Mouse (Mus musculus): ENCODE data around the gene Ifrd2. TPM values are rescaled to one million over a fixed set of nuclear protein-coding genes. Genes with fewer than 3 reads are reported as not detected.

Ifrd2 gene
- polyA plus RNA-seq, 1 experiment from 2014 or later, result 14.4 TPM

DNA sequence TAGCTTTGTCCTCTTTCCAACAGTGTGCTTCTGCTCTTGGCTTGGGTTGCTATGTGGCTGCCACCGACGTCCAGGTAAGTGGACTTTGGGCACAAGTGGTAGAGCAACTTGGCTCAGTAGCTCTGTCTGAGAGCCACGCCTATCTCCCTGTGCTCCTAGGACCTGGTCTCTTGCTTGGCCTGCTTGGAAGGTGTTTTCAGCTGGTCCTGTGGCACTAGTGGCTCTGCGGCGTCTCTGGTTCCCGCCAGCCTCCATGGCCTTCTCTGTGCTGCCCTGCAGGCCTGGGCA is 3.3 kb downstream of the Ifrd2 start:
- Histone ChIP-seq H3K4me1 (peaks cover 18% of the 10 kb centered on the region), H3K4me3 (replicated peaks) (no peak overlapping the region), H3K27ac (replicated peaks) (no peak overlapping the region), H3K9ac (replicated peaks) (no peak overlapping the region), H3K4me2 (no peak overlapping the region), H3K36me3 (peaks cover 33% of the 10 kb centered on the region), H3K9me3 (replicated peaks) (no peaks in the 10 kb centered on the region), H3K27me3 (replicated peaks) (no peaks in the 10 kb centered on the region)
- no peak for ATAC-seq (ENCODE audit: low FRiP score)
- WGBS, result 96% methylated on average over 6 of the region's 6 CpGs

DNA sequence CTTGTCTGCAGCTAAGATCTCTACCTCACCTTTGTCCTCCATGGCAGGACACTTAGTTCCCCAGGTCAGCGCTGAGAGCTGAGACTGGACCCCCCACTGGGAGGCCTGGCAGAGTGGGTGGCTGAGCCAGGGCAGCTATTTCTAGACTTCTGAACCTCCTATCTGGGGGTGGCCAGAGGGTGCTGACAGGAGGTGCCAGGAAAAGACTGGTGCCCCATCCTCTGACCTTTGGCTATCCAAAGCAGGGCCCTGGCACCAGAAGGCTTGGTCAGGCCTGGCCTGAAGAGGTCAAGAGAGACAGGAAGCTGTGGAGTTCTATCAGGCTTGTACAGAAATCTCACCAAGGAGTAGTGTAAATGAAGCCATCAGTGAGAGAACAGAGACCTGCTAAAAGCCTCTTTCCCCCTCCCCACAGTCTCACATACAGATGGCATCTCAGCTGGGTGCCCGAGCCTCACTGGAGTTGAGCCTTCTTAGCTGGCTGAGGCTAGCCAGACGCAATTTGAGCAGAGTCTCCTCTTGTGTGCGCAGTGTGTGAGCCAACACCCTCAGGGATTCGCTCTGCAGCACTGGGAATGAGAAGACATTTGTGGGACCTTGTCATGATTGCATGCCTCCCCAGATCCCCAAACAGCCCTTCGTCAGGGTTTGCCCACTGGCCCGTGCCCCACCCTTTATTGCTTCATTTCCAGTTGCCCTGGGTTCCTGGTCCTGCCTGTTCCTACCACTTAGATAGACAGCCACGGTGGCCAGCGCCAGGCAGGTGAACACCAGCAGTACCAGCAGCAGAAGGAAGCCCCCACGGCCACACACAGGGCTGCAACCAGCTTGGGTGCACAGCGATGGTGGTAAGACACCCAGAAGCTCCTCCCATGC is 5.9 kb downstream of the Ifrd2 start:
- Histone ChIP-seq H3K9me3 (replicated peaks) (no peaks in the 10 kb centered on the region), H3K27me3 (replicated peaks) (no peaks in the 10 kb centered on the region), H3K9ac (replicated peaks) (no peak overlapping the region), H3K4me3 (replicated peaks) (no peak overlapping the region), H3K27ac (replicated peaks) (no peak overlapping the region), H3K4me1 (peaks cover 11% of the 10 kb centered on the region), H3K4me2 (no peak overlapping the region), H3K36me3 (peaks cover 33% of the 10 kb centered on the region)
- no peak for ATAC-seq (ENCODE audit: low FRiP score)
- 76% methylated on average over 11 of the region's 11 CpGs for WGBS

DNA sequence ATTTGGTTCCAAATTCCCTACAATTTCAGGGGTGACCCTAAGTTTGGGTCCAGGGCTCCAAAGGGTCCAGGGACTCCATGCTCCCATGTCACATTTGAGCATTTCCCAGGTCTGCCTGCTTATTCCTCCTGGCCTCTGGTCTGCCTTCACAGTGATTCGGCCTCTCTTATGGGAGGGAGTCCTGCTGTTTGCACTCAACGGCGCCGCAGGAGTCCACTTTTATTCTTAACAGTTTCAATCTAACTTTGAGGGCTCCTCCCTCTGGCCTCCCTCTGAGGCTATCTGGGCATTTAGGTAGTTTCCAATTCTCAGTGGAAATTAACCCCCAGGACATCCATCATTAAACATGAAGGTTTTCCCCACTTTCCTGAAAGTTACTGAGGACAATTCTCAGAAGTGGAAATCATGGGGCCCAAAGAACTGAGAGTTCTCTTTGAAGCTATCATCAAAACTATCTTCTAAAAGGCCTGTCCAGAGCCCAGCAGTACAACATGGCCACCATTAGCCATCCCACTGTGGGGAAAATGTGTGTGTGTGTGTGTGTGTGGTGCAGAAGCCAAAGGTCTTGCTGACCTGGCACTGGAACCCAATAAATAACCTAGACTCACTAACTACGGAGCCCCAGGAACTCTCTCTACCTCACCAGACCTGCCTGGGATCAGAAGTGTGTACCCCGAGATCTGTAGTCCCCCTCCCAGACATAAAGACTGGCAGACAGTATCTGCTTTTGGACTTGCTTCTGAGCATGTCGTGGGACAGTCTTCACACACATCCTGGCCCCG is 7.0 kb downstream of the Ifrd2 start:
- Histone ChIP-seq H3K36me3 (peaks cover 33% of the 10 kb centered on the region), H3K27ac (replicated peaks) (no peak overlapping the region), H3K4me3 (replicated peaks) (no peak overlapping the region), H3K4me2 (no peak overlapping the region), H3K27me3 (replicated peaks) (no peaks in the 10 kb centered on the region), H3K9ac (replicated peaks) (no peak overlapping the region), H3K9me3 (replicated peaks) (no peaks in the 10 kb centered on the region), H3K4me1 (0 out of 2 replicates have a peak, but pooled peaks cover 3% of the 10 kb centered on the region)
- WGBS, result 61% methylated on average over 8 of the region's 8 CpGs
- ATAC-seq (ENCODE audit: low FRiP score), result no peak

DNA sequence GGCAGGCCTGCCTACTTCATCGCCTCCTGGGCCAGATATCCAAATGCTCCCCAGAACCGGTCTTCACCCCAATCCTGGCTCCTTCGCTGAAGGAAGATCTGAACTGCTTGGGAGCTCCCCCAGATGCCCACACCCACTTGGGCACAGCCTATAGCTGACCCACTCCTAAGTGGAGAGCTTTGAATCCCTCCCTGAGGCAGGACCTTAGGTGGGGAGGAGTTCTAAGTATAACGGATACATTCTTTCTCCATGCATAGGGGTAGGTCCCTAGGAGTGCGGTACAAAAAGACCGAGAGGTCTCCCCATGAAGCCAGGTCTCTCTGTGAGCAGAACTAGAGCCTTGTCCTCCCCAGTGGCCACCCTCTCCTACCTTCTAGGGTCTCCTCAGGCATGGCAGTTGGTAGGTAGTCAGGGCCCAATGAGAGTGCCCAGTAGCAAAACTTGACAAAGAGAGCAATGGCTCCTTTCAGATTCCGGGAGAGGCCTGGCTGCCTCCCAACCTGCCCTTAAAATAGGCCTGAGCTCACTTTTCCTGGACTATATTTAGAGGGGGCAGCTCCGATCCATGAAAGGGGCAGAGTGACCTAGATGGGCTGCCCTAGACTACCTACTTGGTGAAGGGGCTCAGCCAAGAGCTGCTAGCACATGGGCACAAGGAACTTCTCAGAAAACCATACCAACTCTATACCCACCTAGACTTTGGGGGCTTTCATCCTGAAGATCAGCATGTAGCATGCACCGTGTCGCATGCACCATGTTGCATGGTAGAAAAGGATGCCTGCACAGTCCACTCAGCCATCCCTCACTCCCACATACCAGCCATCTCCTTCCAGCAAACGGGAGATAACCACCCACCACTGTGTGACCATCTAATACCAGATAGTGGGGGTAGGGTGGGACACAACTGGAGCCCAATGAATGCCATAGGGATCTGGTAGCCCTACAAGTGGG is 9.5 kb downstream of the Ifrd2 start:
- Histone ChIP-seq H3K27ac (replicated peaks) (no peak overlapping the region), H3K4me1 (peaks cover 5% of the 10 kb centered on the region; the same call in 1 of the 2 replicates), H3K9me3 (replicated peaks) (no peaks in the 10 kb centered on the region), H3K9ac (replicated peaks) (no peak overlapping the region), H3K4me2 (no peak overlapping the region), H3K27me3 (replicated peaks) (no peaks in the 10 kb centered on the region), H3K36me3 (peaks cover 16% of the 10 kb centered on the region), H3K4me3 (replicated peaks) (no peak overlapping the region)
- WGBS, result 93% methylated on average over 11 of the region's 11 CpGs
- no peak for ATAC-seq (ENCODE audit: low FRiP score)

DNA sequence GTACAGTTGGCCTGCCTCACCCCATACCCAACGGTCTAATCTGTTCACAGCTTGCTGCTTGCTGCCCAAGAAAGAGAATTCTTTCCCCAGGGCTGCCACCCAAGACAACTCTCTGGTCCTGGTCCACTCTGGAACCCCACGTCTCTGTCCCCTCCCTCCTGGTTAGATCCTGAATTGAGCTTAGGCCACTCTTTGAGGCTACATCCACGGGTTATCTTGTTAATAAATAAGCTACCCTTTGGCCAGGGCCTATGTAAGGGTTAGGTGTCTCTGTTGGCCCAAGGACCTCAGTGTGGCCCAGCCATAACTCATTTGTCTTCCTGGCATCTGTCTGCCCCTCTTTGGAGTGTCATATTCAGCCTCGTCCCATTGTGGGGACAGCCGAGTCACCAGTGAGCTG is 10.9 kb downstream of the Ifrd2 start:
- no peak for ATAC-seq (ENCODE audit: low FRiP score)
- no peak overlapping the region for H3K9ac ChIP-seq (replicated peaks)
- peaks cover 9% of the 10 kb centered on the region for H3K4me1 ChIP-seq
- no peak overlapping the region for H3K4me3 ChIP-seq (replicated peaks)
- 85% methylated on average over 5 of the region's 5 CpGs for WGBS
- H3K9me3 ChIP-seq (replicated peaks), result no peaks in the 10 kb centered on the region
- H3K27ac ChIP-seq (replicated peaks), result no peak overlapping the region
- no peaks in the 10 kb centered on the region for H3K27me3 ChIP-seq (replicated peaks)
- H3K36me3 ChIP-seq, result peaks cover 8% of the 10 kb centered on the region
- no peak overlapping the region for H3K4me2 ChIP-seq

DNA sequence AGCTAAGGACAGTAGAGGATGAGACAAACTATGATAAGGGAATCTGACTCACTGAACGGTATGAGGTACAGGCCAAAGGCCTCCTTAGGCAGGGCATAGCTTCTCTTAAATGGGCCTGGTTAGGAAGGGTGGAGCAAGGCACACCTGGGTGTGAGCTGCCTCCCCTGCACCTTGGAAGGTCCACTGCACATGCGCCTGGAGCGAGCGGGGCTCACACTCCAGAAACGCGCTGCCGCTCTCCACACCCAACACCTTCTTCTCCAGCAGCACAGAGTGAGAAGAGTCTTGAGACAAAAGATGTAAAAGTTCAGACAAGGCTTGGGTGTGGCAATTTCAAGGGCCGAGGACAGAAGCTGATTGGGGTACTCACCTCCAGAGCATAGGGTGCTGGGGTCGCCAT is 12.0 kb downstream of the Ifrd2 start:
- Histone ChIP-seq H3K4me1 (peaks cover 9% of the 10 kb centered on the region), H3K36me3 (peaks cover under 1% of the 10 kb centered on the region; the same call in 1 of the 2 replicates), H3K4me3 (replicated peaks) (no peak overlapping the region), H3K9me3 (replicated peaks) (no peaks in the 10 kb centered on the region), H3K9ac (replicated peaks) (no peak overlapping the region), H3K27me3 (replicated peaks) (no peaks in the 10 kb centered on the region), H3K4me2 (no peak overlapping the region), H3K27ac (replicated peaks) (no peak overlapping the region)
- ATAC-seq (ENCODE audit: low FRiP score), result no peak
- WGBS, result 90% methylated on average over 9 of the region's 9 CpGs

DNA sequence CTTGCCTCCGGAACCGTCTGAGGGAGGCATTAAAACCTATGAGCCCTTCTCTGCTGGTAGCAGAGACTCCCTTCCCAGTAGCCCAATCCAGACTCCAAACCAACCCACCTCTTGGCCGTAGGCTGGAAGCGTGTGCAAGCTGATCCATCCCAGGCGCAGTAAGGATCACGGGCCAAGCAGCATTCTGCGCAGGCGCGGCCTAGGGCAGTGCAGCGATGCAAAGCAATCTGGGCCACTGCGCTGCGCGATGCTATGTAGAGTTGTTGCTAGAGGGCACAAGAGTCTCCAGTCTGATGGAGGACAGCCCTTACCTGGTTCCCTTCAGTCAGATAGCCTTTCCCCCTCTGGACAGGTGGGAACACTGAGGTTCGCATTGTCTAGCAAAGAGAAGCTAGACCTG is 12.4 kb downstream of the Ifrd2 start:
- ATAC-seq (ENCODE audit: low FRiP score), result no peak
- Histone ChIP-seq H3K9me3 (replicated peaks) (no peaks in the 10 kb centered on the region), H3K4me1 (peaks cover 12% of the 10 kb centered on the region), H3K27me3 (replicated peaks) (no peaks in the 10 kb centered on the region), H3K36me3 (no peaks in the 10 kb centered on the region), H3K27ac (replicated peaks) (no peak overlapping the region), H3K4me3 (replicated peaks) (no peak overlapping the region), H3K9ac (replicated peaks) (no peak overlapping the region), H3K4me2 (no peak overlapping the region)
- 76% methylated on average over 14 of the region's 14 CpGs for WGBS

DNA sequence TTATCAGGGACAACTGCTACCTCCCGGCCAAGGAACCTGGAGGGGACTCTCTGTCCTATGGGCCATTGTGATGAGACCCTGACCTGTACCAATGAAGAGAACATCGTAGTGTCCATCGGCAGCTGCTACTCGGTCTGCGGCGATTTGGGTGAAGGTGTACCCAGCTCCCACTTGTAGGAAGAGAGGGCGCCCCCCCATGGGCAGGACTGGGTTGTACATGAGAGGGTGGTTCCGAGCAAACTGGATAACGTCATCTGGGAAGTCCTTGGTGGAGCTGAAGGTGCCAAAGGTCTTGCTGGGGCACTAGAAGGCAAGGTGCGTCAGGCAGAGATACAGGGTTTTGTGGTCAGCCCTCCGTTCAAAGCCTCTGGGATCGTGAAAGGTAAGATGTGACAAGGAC is 13.3 kb downstream of the Ifrd2 start:
- Histone ChIP-seq H3K4me2 (no peak overlapping the region), H3K9me3 (replicated peaks) (no peaks in the 10 kb centered on the region), H3K4me1 (peaks cover 13% of the 10 kb centered on the region), H3K4me3 (replicated peaks) (no peak overlapping the region), H3K27me3 (replicated peaks) (no peaks in the 10 kb centered on the region), H3K36me3 (no peaks in the 10 kb centered on the region), H3K9ac (replicated peaks) (no peak overlapping the region), H3K27ac (replicated peaks) (no peak overlapping the region)
- 87% methylated on average over 12 of the region's 12 CpGs for WGBS
- ATAC-seq (ENCODE audit: low FRiP score), result no peak

DNA sequence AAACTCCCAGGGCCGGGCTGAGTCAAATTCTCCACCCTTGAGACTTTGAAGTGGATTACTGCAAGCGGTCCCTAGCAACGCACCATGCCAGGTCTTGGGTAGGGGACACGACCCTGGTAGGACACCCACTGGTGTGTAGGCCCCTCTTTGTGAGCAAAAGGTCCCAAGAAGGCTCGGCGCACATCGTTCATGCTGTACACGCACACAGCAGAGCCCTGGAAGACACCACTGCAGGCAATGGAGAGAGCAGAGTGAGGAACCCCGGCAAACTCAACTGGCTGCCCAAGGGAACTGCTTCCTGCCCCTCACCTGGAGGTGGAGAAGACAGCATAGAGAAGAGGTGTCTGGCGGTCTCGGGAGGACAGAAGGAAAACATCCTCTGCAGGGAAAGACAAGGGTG is 13.8 kb downstream of the Ifrd2 start:
- Histone ChIP-seq H3K36me3 (no peaks in the 10 kb centered on the region), H3K27me3 (replicated peaks) (no peaks in the 10 kb centered on the region), H3K27ac (replicated peaks) (no peak overlapping the region), H3K4me3 (replicated peaks) (no peak overlapping the region), H3K9me3 (replicated peaks) (no peaks in the 10 kb centered on the region), H3K4me2 (no peak overlapping the region), H3K4me1 (peaks cover 16% of the 10 kb centered on the region), H3K9ac (replicated peaks) (no peak overlapping the region)
- ATAC-seq (ENCODE audit: low FRiP score), result no peak
- WGBS, result 88% methylated on average over 11 of the region's 11 CpGs

DNA sequence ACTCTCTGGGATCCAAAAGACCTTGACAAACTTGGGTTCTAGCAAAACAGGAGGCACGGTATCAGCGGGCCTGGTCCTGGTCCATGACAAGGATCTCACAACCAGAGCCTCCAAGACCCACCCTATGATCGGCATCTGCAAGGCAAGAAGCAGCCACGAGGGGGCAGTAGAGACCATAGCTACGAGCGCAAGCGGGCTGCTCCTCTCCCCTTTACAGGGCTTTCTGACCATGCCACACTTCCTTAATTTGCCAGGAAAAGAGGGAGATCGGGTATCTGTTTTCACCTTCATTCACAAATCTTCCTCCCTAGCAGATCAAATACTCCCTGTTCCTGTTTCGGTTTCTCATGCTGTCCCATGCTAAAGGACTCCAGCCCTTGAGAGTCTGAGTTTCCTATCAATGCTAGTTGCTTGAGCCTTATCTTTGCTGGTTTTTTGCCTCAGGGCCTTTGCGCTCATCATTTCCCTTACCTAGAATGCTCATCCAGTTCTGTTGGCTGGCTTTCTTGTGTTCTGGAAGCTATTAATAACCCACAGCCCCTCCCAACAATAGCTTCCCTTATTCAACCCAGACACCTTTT is 14.7 kb downstream of the Ifrd2 start:
- peaks cover 20% of the 10 kb centered on the region for H3K4me1 ChIP-seq
- H3K27me3 ChIP-seq (replicated peaks), result no peaks in the 10 kb centered on the region
- peak overlapping the region; percentile 64 for H3K27ac ChIP-seq (replicated peaks)
- no peaks in the 10 kb centered on the region for H3K9me3 ChIP-seq (replicated peaks)
- H3K4me3 ChIP-seq (replicated peaks), result no peak overlapping the region
- H3K4me2 ChIP-seq, result no peak overlapping the region; the same call in 1 of the 2 replicates
- H3K36me3 ChIP-seq, result no peaks in the 10 kb centered on the region
- ATAC-seq (ENCODE audit: low FRiP score), result peak; percentile 62; the same call in 1 of the 2 replicates
- H3K9ac ChIP-seq (replicated peaks), result no peak overlapping the region
- WGBS, result 14% methylated on average over 10 of the region's 10 CpGs

DNA sequence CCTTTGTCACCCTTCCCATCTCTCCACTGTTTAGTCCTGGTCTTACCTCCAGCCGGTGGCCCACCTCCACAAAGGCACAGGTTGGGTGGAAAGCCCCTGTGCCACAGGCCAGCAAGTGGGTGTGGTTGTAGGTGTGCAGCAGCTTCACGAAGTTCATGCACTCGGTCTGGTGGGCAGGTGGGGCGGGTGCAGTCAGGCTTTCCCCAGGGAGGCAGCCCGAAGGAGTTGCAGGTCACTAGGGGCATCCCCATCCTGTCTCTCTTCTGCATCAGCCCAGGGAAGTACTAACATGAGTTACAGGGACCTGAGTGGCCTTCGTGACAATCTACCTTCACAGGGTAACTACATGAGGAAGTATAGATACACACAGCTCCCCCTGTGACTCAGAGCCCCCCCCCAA is 15.8 kb downstream of the Ifrd2 start:
- no peak overlapping the region for H3K9ac ChIP-seq (replicated peaks)
- peaks cover 29% of the 10 kb centered on the region for H3K4me1 ChIP-seq
- no peak overlapping the region for H3K27ac ChIP-seq (replicated peaks)
- no peaks in the 10 kb centered on the region for H3K36me3 ChIP-seq
- no peak overlapping the region for H3K4me2 ChIP-seq
- no peaks in the 10 kb centered on the region for H3K27me3 ChIP-seq (replicated peaks)
- 79% methylated on average over 6 of the region's 6 CpGs for WGBS
- no peak for ATAC-seq (ENCODE audit: low FRiP score)
- H3K9me3 ChIP-seq (replicated peaks), result no peaks in the 10 kb centered on the region
- H3K4me3 ChIP-seq (replicated peaks), result no peak overlapping the region

Data from neural tube, embryonic 15.5 days (tissue).